Mouse (Mus musculus): ENCODE measurements around the gene Hormad1. TPM values are rescaled to one million over a fixed set of nuclear protein-coding genes. Genes with fewer than 3 reads are reported as not detected.

Hormad1 gene
- total RNA-seq, 1 experiment: 24.3 TPM

- no peak for TF ChIP-seq CHD2 (IDR thresholded peaks at IDR 0.05; ENCODE audit: low read depth, low read length)
- no peak for TF ChIP-seq ZNF384 (IDR thresholded peaks at IDR 0.05; ENCODE audit: low read depth, low read length)
- TF ChIP-seq MAFK (IDR thresholded peaks at IDR 0.05; ENCODE audit: insufficient read depth, low read depth, low read length): no peak
- TF ChIP-seq ZC3H11A (IDR thresholded peaks at IDR 0.05; ENCODE audit: borderline replicate concordance, low read depth, low read length): no peak
- no peak for TF ChIP-seq HCFC1 (IDR thresholded peaks at IDR 0.05; ENCODE audit: borderline replicate concordance, insufficient read depth, low read length)
- no peaks in the 10 kb centered on the region for H3K9me3 ChIP-seq (ENCODE audit: control insufficient read depth, insufficient read depth, low read depth, low read length)
- no peak overlapping the region for H3K4me3 ChIP-seq (ENCODE audit: insufficient read depth in 1 of 2, low read depth in 1 of 2, low read length in 2 of 2, poor library complexity in 1 of 2, severe bottlenecking in 1 of 2)
- peaks cover 31% of the 10 kb centered on the region for H3K36me3 ChIP-seq (ENCODE audit: control insufficient read depth, insufficient read depth, low read length, poor library complexity, severe bottlenecking)
- H3K4me1 ChIP-seq (ENCODE audit: control insufficient read depth in 2 of 2, insufficient read depth in 2 of 2, low read length in 2 of 2, poor library complexity in 1 of 2): peaks cover 6 to 10% of the 10 kb centered on the region in 2 experiments; a peak in 3 of 4 replicates
- H3K27ac ChIP-seq (ENCODE audit: insufficient read depth, low read depth, low read length, poor library complexity, severe bottlenecking): no peak overlapping the region
- H3K9ac ChIP-seq (ENCODE audit: insufficient read depth, low read depth, low read length, poor library complexity, severe bottlenecking): no peak overlapping the region
- in situ Hi-C loops (cut with MboI; ENCODE audit: low sequenced_read_pairs in 2 of 2, unreplicated experiment in 2 of 2): no loop called here
- no peak for DNase-seq (ENCODE audit: low read depth, low spot score)
Observed at GRCm38 (mm10) chr3:95627763-95628162, 68.3 kb downstream of the Hormad1 start.

GRCm38 (mm10) chr3:95629755-95630154, 70.3 kb downstream of the Hormad1 start:
- no peak overlapping the region; the same call in 1 of the 2 replicates for H3K9ac ChIP-seq (ENCODE audit: insufficient read depth, low read depth, low read length, poor library complexity, severe bottlenecking)
- no peak for DNase-seq (ENCODE audit: low read depth, low spot score)
- H3K4me1 ChIP-seq (ENCODE audit: control insufficient read depth in 2 of 2, insufficient read depth in 2 of 2, low read length in 2 of 2, poor library complexity in 1 of 2): peaks cover 8 to 9% of the 10 kb centered on the region in 2 experiments; a peak in 3 of 4 replicates
- in situ Hi-C loops (cut with MboI; ENCODE audit: low sequenced_read_pairs in 2 of 2, unreplicated experiment in 2 of 2): no loop called here
- H3K27ac ChIP-seq (ENCODE audit: insufficient read depth, low read depth, low read length, poor library complexity, severe bottlenecking): no peak overlapping the region
- no peak overlapping the region for H3K4me3 ChIP-seq (ENCODE audit: insufficient read depth in 1 of 2, low read depth in 1 of 2, low read length in 2 of 2, poor library complexity in 1 of 2, severe bottlenecking in 1 of 2)
- peaks cover 40% of the 10 kb centered on the region for H3K36me3 ChIP-seq (ENCODE audit: control insufficient read depth, insufficient read depth, low read length, poor library complexity, severe bottlenecking)
- TF ChIP-seq CHD2 (IDR thresholded peaks at IDR 0.05; ENCODE audit: low read depth, low read length) (no peak), ZNF384 (IDR thresholded peaks at IDR 0.05; ENCODE audit: low read depth, low read length) (no peak), HCFC1 (IDR thresholded peaks at IDR 0.05; ENCODE audit: borderline replicate concordance, insufficient read depth, low read length) (no peak), MAFK (IDR thresholded peaks at IDR 0.05; ENCODE audit: insufficient read depth, low read depth, low read length) (no peak), ZC3H11A (IDR thresholded peaks at IDR 0.05; ENCODE audit: borderline replicate concordance, low read depth, low read length) (no peak)
- H3K9me3 ChIP-seq (ENCODE audit: control insufficient read depth, insufficient read depth, low read depth, low read length): no peaks in the 10 kb centered on the region

- peaks cover 42% of the 10 kb centered on the region for H3K36me3 ChIP-seq (ENCODE audit: control insufficient read depth, insufficient read depth, low read length, poor library complexity, severe bottlenecking)
- in situ Hi-C loops (cut with MboI; ENCODE audit: low sequenced_read_pairs in 2 of 2, unreplicated experiment in 2 of 2): no loop called here
- no peak overlapping the region for H3K4me3 ChIP-seq (ENCODE audit: insufficient read depth in 1 of 2, low read depth in 1 of 2, low read length in 2 of 2, poor library complexity in 1 of 2, severe bottlenecking in 1 of 2)
- H3K9ac ChIP-seq (ENCODE audit: insufficient read depth, low read depth, low read length, poor library complexity, severe bottlenecking): no peak overlapping the region
- H3K27ac ChIP-seq (ENCODE audit: insufficient read depth, low read depth, low read length, poor library complexity, severe bottlenecking): no peak overlapping the region
- no peak for DNase-seq (ENCODE audit: low read depth, low spot score)
- H3K9me3 ChIP-seq (ENCODE audit: control insufficient read depth, insufficient read depth, low read depth, low read length): no peaks in the 10 kb centered on the region
- H3K4me1 ChIP-seq (ENCODE audit: control insufficient read depth in 2 of 2, insufficient read depth in 2 of 2, low read length in 2 of 2, poor library complexity in 1 of 2): peaks cover 14 to 18% of the 10 kb centered on the region in 2 experiments
- TF ChIP-seq HCFC1 (IDR thresholded peaks at IDR 0.05; ENCODE audit: borderline replicate concordance, insufficient read depth, low read length): no peak
- TF ChIP-seq MAFK (IDR thresholded peaks at IDR 0.05; ENCODE audit: insufficient read depth, low read depth, low read length): no peak
- no peak for TF ChIP-seq ZNF384 (IDR thresholded peaks at IDR 0.05; ENCODE audit: low read depth, low read length)
- TF ChIP-seq ZC3H11A (IDR thresholded peaks at IDR 0.05; ENCODE audit: borderline replicate concordance, low read depth, low read length): no peak
- TF ChIP-seq CHD2 (IDR thresholded peaks at IDR 0.05; ENCODE audit: low read depth, low read length): no peak
Observed at GRCm38 (mm10) chr3:95630856-95631255, 71.4 kb downstream of the Hormad1 start.

GRCm38 (mm10) chr3:95631304-95631703, 71.8 kb downstream of the Hormad1 start:
- Histone ChIP-seq H3K4me1 (ENCODE audit: control insufficient read depth in 2 of 2, insufficient read depth in 2 of 2, low read length in 2 of 2, poor library complexity in 1 of 2) (peaks cover 11 to 16% of the 10 kb centered on the region in 2 experiments), H3K9me3 (ENCODE audit: control insufficient read depth, insufficient read depth, low read depth, low read length) (no peaks in the 10 kb centered on the region), H3K4me3 (ENCODE audit: insufficient read depth in 1 of 2, low read depth in 1 of 2, low read length in 2 of 2, poor library complexity in 1 of 2, severe bottlenecking in 1 of 2) (no peak overlapping the region), H3K36me3 (ENCODE audit: control insufficient read depth, insufficient read depth, low read length, poor library complexity, severe bottlenecking) (peaks cover 42% of the 10 kb centered on the region), H3K27ac (ENCODE audit: insufficient read depth, low read depth, low read length, poor library complexity, severe bottlenecking) (no peak overlapping the region), H3K9ac (ENCODE audit: insufficient read depth, low read depth, low read length, poor library complexity, severe bottlenecking) (no peak overlapping the region)
- TF ChIP-seq HCFC1 (IDR thresholded peaks at IDR 0.05; ENCODE audit: borderline replicate concordance, insufficient read depth, low read length) (no peak), CHD2 (IDR thresholded peaks at IDR 0.05; ENCODE audit: low read depth, low read length) (no peak), MAFK (IDR thresholded peaks at IDR 0.05; ENCODE audit: insufficient read depth, low read depth, low read length) (no peak), ZNF384 (IDR thresholded peaks at IDR 0.05; ENCODE audit: low read depth, low read length) (no peak), ZC3H11A (IDR thresholded peaks at IDR 0.05; ENCODE audit: borderline replicate concordance, low read depth, low read length) (no peak)
- no peak for DNase-seq (ENCODE audit: low read depth, low spot score)
- in situ Hi-C loops (cut with MboI; ENCODE audit: low sequenced_read_pairs in 2 of 2, unreplicated experiment in 2 of 2): no loop called here

Data from ES-E14 (cell line).